Mouse (Mus musculus) bone marrow macrophage, adult 2 months (primary cell): Measurements from ENCODE around the gene St8sia1. TPM values are rescaled to one million over a fixed set of nuclear protein-coding genes. Genes with fewer than 3 reads are reported as not detected.
"Not testable (repeated sequence)": the region's sequence is repeated elsewhere in the genome, so short reads cannot be mapped to it uniquely, and the experiment has no call there.

Source experiments
- H3K27ac ChIP-seq: 2 replicates; pipeline ENCODE4 v1.5.1; 2012; ENCODE audit warnings: low read depth, low read length; ENCODE audit not compliant: insufficient read depth
- H3K4me1 ChIP-seq: 2 replicates; pipeline ENCODE4 v1.6.1; 2012; ENCODE audit warnings: low read length; ENCODE audit not compliant: control insufficient read depth, insufficient read depth
- H3K4me3 ChIP-seq: 2 replicates; pipeline ENCODE4 v1.5.1; 2012; ENCODE audit warnings: mild to moderate bottlenecking, low read length, moderate library complexity; ENCODE audit not compliant: insufficient read depth
- CTCF ChIP-seq: IDR thresholded peaks from 2 replicates; pipeline ENCODE4 v1.5.1; 2012; ENCODE audit warnings: low read depth, mild to moderate bottlenecking, low read length, moderate library complexity
- POLR2A ChIP-seq: IDR thresholded peaks from 2 replicates; pipeline ENCODE4 v1.6.1; 2012; ENCODE audit warnings: mild to moderate bottlenecking, low read depth, low read length, borderline replicate concordance
- polyA plus RNA-seq: library from polyadenylated mRNA; stranded (reverse); fragments of >200 nt; gene quantifications from 2 replicates; pipeline ENCODE4 v1.2.4, GENCODE M21; 2012; ENCODE audit not compliant: missing spikeins, insufficient read depth, insufficient read length

The St8sia1 gene
- polyA plus RNA-seq, 1 experiment: not detected

DNA sequence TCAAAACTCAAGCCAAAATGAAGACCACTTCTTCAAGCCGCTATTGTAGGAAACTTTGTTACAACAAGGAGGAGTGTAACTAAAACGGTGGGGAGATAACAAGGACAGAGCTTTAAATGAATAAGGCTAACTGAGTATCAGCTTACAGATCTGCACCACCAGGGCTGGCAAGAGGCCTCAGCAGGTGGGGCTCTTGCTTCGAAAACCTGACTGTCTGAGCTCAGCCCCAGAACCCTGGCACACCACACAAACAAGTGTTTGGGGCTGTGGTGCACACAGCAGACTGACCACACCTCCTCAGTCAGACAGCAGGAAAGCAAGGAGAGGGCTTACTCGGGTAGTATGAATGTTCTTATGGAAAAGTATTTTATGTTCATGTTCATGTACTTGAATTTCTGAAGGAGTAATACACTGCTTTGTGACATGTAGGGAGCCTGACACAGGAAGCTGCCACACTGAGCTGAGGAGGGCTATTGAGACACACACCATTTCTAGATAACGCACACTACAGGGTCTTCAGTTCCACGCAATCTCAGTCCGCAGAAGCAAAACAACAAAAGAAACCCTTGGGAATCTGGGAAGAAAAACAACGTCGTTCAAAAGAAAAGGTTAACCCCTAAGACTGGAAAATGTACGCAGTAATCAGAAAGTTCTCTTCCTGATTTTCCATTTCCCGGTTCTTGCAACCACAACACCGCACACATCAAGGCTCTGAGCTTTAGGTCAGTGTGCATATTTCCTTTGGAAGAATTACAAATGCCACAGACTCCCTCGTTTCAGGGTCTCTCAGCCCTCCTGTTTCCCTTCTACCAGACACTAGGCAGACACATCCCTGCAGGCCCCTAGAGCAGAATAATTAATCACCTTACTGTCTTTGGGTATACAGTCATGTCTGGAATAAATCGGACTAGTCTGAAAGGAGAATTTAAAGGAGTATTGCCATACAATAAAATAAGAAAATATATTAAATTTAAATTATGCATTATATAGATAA is 29.8 kb upstream of the St8sia1 start:
- Histone ChIP-seq H3K4me1 (peaks cover 15% of the 10 kb centered on the region), H3K27ac (no peak overlapping the region), H3K4me3 (no peak overlapping the region)
- TF ChIP-seq CTCF (no peak), POLR2A (no peak)

DNA sequence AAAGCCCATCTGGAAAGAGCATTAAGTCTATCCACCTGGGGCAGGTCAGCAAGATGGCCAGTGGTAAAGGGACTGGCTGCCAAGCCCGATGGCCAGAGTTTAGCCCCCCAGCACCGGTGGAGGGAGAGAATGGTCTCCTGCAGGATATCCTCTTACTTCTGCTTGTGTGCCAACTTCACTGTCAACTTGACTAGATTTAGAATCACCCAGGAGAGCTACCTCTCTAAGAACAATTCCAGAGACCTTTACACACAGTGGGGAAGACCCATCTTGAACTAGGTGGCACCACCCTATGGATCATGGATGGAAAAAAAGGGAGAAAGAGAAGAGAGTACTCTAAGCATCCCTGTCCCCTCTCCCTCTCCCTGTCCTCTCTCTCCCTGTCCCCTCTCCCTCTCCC is 28.7 kb upstream of the St8sia1 start:
- H3K4me3 ChIP-seq: no peak overlapping the region

DNA sequence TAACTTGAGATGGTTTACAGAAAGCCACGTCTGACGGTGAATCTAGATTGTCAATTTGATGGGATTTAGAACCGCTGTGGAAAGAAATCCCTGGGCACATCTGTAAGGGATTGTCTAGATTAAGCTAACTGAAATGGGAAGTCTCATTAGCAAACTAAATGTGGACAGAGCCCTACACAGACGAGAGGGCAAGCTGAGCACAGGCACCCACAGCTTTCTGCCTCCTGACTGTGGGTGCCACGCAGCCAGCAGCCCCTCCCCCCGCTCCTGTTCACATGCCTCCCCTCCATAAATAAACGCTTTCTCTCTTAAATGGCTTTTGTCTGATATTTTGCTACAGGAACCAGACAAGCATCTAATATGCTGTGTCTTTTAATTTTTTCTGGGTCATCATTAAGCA is 27.8 kb upstream of the St8sia1 start:
- TF ChIP-seq CTCF (no peak), POLR2A (no peak)
- no peak overlapping the region for H3K4me3 ChIP-seq
- peaks cover 13% of the 10 kb centered on the region for H3K4me1 ChIP-seq
- no peak overlapping the region for H3K27ac ChIP-seq

More for the DNA sequence above, 28.7 kb upstream of the St8sia1 start:
- Histone ChIP-seq H3K27ac (no peak overlapping the region), H3K4me1 (peaks cover 13% of the 10 kb centered on the region)
- no peak for TF ChIP-seq POLR2A
- TF ChIP-seq CTCF: no peak

DNA sequence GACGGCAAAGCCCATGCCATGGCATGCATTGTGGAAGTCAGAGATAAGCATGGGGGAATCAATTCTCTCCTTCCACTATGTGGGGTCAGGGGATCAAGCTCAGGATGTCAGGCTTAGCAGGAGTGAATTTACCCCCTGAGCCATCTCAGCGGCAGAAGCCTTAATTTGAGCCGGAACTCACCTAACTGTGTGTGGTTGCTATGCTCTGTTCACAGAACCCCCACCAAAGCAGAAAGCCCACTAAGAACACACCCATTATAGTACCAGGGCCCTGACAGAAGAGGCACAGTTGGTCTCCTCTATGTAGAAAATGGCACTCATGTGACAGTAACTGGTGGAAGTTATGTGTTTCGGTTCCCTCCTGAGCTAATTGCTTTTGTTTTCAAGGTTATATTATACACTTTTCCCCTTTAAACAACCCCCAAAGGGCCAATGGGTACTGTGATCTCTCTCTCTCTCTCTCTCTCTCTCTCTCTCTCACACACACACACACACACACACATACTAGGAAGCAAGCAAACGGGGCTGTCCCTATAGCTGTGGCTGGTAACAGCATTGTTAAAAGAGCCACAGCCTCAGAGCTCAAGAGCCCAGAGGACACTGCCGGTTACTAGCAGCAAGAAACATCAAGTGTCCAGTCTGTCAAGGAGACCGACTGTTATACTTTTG is 27.3 kb upstream of the St8sia1 start:
- TF ChIP-seq POLR2A (no peak), CTCF (no peak)

DNA sequence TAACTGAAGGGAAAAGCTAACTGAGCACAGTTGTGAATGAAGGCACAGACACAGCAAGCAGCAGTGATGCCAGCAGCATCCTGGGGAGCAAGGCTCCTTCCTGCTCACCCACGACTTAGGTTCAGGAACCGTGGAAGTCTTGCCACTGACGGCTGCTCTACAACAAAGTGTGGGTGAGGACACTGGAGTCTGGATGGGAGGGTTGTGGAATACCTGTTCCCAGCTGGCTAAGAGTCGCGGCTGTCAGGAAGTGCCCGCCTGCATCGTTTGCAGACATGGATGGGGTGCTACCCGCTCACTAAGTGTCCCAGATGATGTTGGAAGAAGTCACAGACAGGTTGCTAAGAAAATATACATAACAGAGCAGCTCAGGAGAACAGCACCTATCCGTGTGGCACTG is 26.3 kb upstream of the St8sia1 start:
- Histone ChIP-seq H3K4me3 (no peak overlapping the region), H3K4me1 (peaks cover 11% of the 10 kb centered on the region), H3K27ac (no peak overlapping the region)
- TF ChIP-seq CTCF (no peak), POLR2A (no peak)

More for the DNA sequence above, 27.3 kb upstream of the St8sia1 start:
- Histone ChIP-seq H3K4me3 (no peak overlapping the region), H3K4me1 (peaks cover 13% of the 10 kb centered on the region), H3K27ac (no peak overlapping the region)

DNA sequence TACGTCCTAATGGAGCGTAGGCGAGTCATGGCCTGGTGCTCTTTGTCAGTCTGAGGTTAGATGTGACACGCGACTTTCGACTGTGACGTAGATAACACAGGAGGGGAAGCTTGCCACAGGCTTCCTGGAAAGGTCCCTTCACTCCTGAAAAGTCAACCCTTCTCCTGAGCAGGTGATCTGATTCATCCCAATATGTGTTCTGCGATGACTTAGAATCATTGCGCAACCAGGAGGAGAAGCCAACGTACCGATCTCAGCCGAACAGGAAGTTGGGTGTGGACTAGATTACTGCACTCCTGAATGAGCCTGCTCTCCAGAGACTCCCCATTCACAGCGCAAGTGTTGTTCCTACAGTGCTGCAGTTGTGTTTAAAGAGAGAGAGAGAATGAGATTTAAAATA is 25.2 kb upstream of the St8sia1 start:
- H3K4me3 ChIP-seq: no peak overlapping the region
- TF ChIP-seq POLR2A (no peak), CTCF (no peak)
- H3K4me1 ChIP-seq: peaks cover 5% of the 10 kb centered on the region; the same call in 1 of the 2 replicates
- H3K27ac ChIP-seq: no peak overlapping the region

DNA sequence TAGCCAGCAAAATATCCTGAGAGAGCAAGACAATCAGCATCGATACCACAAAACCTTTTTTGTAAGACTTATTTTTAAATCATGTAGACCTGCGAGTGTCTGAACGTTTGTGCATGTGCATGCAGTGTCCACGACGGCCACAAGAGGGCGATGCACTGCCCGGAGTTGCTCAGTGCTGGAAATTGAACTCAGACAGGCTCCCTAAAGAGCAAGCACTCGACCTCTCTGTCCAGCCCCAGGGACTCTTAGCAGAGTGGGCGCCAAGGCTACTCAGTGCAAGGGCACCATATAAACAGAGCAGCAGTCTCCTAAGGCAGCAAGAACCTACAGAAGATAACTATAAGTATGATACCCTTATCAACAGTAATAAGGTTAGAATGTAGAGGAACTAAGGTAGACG is 24.5 kb upstream of the St8sia1 start:
- TF ChIP-seq CTCF (peak; percentile 94), POLR2A (no peak)
- Histone ChIP-seq H3K27ac (no peak overlapping the region), H3K4me3 (no peak overlapping the region), H3K4me1 (no peaks in the 10 kb centered on the region)

DNA sequence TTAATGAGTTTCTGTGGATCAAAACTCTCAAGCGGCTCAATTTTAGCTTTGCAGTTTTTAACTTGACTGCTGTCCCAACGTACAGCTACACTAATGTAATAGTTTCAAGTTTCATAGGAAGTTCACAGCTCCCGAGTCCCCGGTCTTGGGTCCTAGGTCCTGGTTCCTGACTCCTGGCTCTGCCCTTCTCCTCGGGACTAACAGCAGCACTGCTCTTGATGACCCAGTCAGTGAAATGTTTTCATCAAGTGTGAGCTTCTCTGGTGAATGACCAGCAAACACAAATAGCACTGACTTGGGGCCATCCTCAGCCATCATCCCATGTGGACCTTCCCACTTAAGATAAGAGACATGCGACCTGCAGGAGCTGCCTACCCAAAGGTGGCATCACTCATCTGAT is 24.0 kb upstream of the St8sia1 start:
- Histone ChIP-seq H3K27ac (no peak overlapping the region), H3K4me3 (no peak overlapping the region), H3K4me1 (no peaks in the 10 kb centered on the region)
- no peak for TF ChIP-seq POLR2A
- no peak for TF ChIP-seq CTCF

DNA sequence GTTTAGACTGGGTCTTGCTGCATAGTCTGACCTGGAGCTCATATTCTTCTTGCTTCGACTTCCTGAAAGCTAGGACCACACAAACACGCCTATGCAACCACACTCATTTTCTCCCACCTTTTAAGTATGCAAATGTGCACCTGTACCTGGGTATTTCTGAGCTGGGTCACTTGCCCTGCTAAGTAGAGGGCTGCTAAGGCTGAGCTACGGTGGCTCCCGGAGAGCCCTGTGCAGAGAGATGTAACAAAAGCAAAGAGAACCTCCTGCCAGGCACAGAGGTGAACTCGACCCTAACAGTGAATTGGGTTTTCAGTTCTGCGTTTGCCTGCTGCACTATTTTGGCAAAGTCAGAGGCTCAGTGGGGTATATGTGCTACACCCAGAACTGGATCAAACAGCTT is 23.4 kb upstream of the St8sia1 start:
- TF ChIP-seq POLR2A (no peak), CTCF (no peak)
- H3K4me3 ChIP-seq: no peak overlapping the region
- H3K4me1 ChIP-seq: no peaks in the 10 kb centered on the region
- no peak overlapping the region for H3K27ac ChIP-seq

DNA sequence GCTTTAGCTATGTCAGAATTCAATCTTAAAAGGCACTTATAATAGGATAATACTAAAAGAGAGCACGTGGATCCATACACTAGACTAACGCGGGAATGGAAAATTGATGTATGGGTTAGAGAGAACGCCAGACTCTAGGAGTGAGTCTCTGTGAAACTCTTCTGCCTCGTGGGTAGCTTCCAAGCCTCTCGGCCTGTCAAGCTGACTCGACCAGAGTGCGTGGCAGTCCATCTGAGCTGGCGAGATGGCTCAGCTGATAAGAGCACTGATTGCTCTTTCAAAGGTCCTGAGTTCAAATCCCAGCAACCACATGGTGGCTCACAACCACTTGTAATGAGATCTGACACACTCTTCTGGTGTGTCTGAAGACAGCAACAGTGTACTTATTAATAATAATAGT is 22.5 kb upstream of the St8sia1 start:
- not testable (repeated sequence) for H3K27ac ChIP-seq, H3K4me3 ChIP-seq, H3K4me1 ChIP-seq

DNA sequence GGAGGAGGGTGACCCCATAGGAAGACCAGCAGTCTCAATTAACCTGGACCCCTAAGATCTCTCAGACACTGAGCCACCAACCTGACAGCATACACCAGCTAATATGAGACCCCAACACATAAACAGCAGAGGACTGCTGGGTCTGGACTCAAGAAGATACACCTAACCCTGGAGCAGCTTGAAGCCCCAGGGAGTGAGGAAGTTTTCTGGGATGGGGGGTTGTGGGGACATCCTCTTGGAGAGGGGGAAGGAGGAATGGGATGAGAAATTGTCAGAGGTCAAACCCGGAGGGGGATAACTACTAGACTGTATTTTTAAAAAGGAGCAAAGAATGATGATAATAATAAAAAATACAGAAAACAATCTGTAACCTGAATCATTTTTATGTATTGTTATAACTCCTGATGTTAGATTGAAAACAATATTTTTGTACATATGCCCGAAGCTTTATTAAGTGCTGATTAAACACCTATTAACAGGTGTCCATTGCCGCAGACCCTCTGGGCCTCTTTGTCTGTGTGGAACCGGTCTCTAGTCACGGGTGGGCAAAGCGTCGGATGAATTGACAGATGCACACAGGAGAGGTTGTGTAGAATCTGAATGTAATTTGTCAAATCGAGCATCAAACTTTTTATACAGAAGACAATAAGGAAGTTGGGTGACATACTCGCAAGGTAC is 21.4 kb upstream of the St8sia1 start:
- H3K27ac ChIP-seq, H3K4me3 ChIP-seq, H3K4me1 ChIP-seq: not testable (repeated sequence)
